Mouse (Mus musculus): ENCODE data around the gene Cpm.

DNA sequence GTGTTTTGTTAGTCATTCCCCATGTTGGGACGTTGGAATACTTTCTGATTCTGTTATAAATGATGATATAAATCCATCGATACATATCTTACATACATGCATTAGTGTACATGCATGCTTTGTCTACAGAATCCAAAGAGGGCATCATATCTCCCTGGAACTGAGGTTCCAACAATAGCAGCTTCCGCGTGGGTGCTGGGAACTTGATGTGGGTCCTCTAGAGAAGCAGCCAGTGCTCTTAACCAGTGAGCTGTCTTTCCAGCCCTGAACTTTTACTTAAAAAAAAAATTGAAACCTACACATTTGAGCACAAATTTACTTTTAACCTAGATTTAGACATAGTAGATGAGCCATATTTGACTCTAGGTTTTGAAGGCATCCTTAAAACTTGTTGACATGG, 3.1 kb downstream of the Cpm start:
- TF ChIP-seq CTCF (IDR thresholded peaks at IDR 0.05) (no peak), POLR2A (IDR thresholded peaks at IDR 0.05; ENCODE audit: insufficient read depth, low read depth, low read length) (no peak)

Data from heart, adult 2 months (tissue).